Mouse (Mus musculus): ENCODE results near the gene Erp27. TPM values are rescaled to one million over a fixed set of nuclear protein-coding genes. Genes with fewer than 3 reads are reported as not detected.

The Erp27 gene
- polyA plus RNA-seq, 1 experiment from 2014 or later = 0.35 TPM

GRCm38 (mm10) chr6:136866150-136866549 is 55.8 kb downstream of the Erp27 start:
- Histone ChIP-seq H3K9ac (ENCODE audit: low read length) (no peak overlapping the region), H3K27me3 (ENCODE audit: control insufficient read depth, insufficient read depth, low read depth, low read length) (no peaks in the 10 kb centered on the region), H3K4me2 (ENCODE audit: low read depth, low read length) (no peak overlapping the region), H3K9me3 (ENCODE audit: control insufficient read depth, low read length) (no peaks in the 10 kb centered on the region), H3K27ac (ENCODE audit: low read length) (peak overlapping the region; percentile 64), H3K4me1 (replicated peaks; ENCODE audit: control insufficient read depth, insufficient read depth, low read length) (peaks cover 7% of the 10 kb centered on the region; the same call in 1 of the 2 replicates), H3K36me3 (ENCODE audit: control insufficient read depth, insufficient read depth, low read length) (no peaks in the 10 kb centered on the region), H3K4me3 (ENCODE audit: low read length) (no peak overlapping the region)
- no peak for ATAC-seq (ENCODE audit: low read depth)
- 53% methylated on average over 4 of the region's 4 CpGs for WGBS

GRCm38 (mm10) chr6:136865360-136865759 is 56.6 kb downstream of the Erp27 start:
- Histone ChIP-seq H3K4me3 (ENCODE audit: low read length) (no peak overlapping the region), H3K4me2 (ENCODE audit: low read depth, low read length) (no peak overlapping the region), H3K9ac (ENCODE audit: low read length) (no peak overlapping the region), H3K9me3 (ENCODE audit: control insufficient read depth, low read length) (no peaks in the 10 kb centered on the region), H3K36me3 (ENCODE audit: control insufficient read depth, insufficient read depth, low read length) (no peaks in the 10 kb centered on the region), H3K4me1 (replicated peaks; ENCODE audit: control insufficient read depth, insufficient read depth, low read length) (peaks cover 7% of the 10 kb centered on the region; the same call in 1 of the 2 replicates), H3K27me3 (ENCODE audit: control insufficient read depth, insufficient read depth, low read depth, low read length) (no peaks in the 10 kb centered on the region), H3K27ac (ENCODE audit: low read length) (no peak overlapping the region)
- WGBS = 83% methylated on average over 5 of the region's 5 CpGs
- no peak for ATAC-seq (ENCODE audit: low read depth)

- peaks cover 28% of the 10 kb centered on the region for H3K4me1 ChIP-seq (replicated peaks; ENCODE audit: control insufficient read depth, insufficient read depth, low read length)
- no peaks in the 10 kb centered on the region for H3K36me3 ChIP-seq (ENCODE audit: control insufficient read depth, insufficient read depth, low read length)
- WGBS = 26% methylated on average over 9 of the region's 9 CpGs
- H3K4me3 ChIP-seq (ENCODE audit: low read length) = no peak overlapping the region
- H3K27me3 ChIP-seq (ENCODE audit: control insufficient read depth, insufficient read depth, low read depth, low read length) = no peaks in the 10 kb centered on the region
- peak overlapping the region; percentile 32 for H3K4me2 ChIP-seq (ENCODE audit: low read depth, low read length)
- no peaks in the 10 kb centered on the region for H3K9me3 ChIP-seq (ENCODE audit: control insufficient read depth, low read length)
- peak; percentile 8; the same call in 1 of the 2 replicates for ATAC-seq (ENCODE audit: low read depth)
- peak overlapping the region; percentile 32; the same call in 1 of the 2 replicates for H3K9ac ChIP-seq (ENCODE audit: low read length)
- H3K27ac ChIP-seq (ENCODE audit: low read length) = peak overlapping the region; percentile 26; the same call in 1 of the 2 replicates
Observed at GRCm38 (mm10) chr6:136861020-136861419, 61.0 kb downstream of the Erp27 start.

- WGBS = 22% methylated on average over 8 of the region's 8 CpGs
- Histone ChIP-seq H3K27ac (ENCODE audit: low read length) (peak overlapping the region; percentile 98), H3K9ac (ENCODE audit: low read length) (peak overlapping the region; percentile 8; the same call in 1 of the 2 replicates), H3K36me3 (ENCODE audit: control insufficient read depth, insufficient read depth, low read length) (no peaks in the 10 kb centered on the region), H3K27me3 (ENCODE audit: control insufficient read depth, insufficient read depth, low read depth, low read length) (no peaks in the 10 kb centered on the region), H3K4me3 (ENCODE audit: low read length) (no peak overlapping the region), H3K4me2 (ENCODE audit: low read depth, low read length) (no peak overlapping the region), H3K4me1 (replicated peaks; ENCODE audit: control insufficient read depth, insufficient read depth, low read length) (peaks cover 35% of the 10 kb centered on the region), H3K9me3 (ENCODE audit: control insufficient read depth, low read length) (no peaks in the 10 kb centered on the region)
- ATAC-seq (ENCODE audit: low read depth) = peak; percentile 30; the same call in 1 of the 2 replicates
Observed at GRCm38 (mm10) chr6:136858420-136858819, 63.6 kb downstream of the Erp27 start.

- Histone ChIP-seq H3K4me1 (replicated peaks; ENCODE audit: control insufficient read depth, insufficient read depth, low read length) (peaks cover 35% of the 10 kb centered on the region), H3K4me3 (ENCODE audit: low read length) (peak overlapping the region; percentile 33)
Observed at GRCm38 (mm10) chr6:136857873-136858260, 64.1 kb downstream of the Erp27 start.

More at GRCm38 (mm10) chr6:136857873-136858260, 64.1 kb downstream of the Erp27 start:
- peak overlapping the region; percentile 98 for H3K27ac ChIP-seq (ENCODE audit: low read length)
- H3K4me2 ChIP-seq (ENCODE audit: low read depth, low read length) = peak overlapping the region; percentile 49
- H3K9ac ChIP-seq (ENCODE audit: low read length) = peak overlapping the region; percentile 59
- no peaks in the 10 kb centered on the region for H3K27me3 ChIP-seq (ENCODE audit: control insufficient read depth, insufficient read depth, low read depth, low read length)
- ATAC-seq (ENCODE audit: low read depth) = peak; percentile 75
- 4% methylated on average over 11 of the region's 11 CpGs for WGBS
- H3K36me3 ChIP-seq (ENCODE audit: control insufficient read depth, insufficient read depth, low read length) = no peaks in the 10 kb centered on the region
- no peaks in the 10 kb centered on the region for H3K9me3 ChIP-seq (ENCODE audit: control insufficient read depth, low read length)

Other genes starting within 250 kb of the Erp27 start
- gene Gucy2c, start 140.4 kb downstream of the Erp27 start, polyA plus RNA-seq (2015; fragmentation: Nextera tagmentation; extraction: Ambion mirVana) = 0.13 and 0.21 TPM in 2 replicates
- gene Hist4h4, start 117.8 kb downstream of the Erp27 start, polyA plus RNA-seq (2015; fragmentation: Nextera tagmentation; extraction: Ambion mirVana) = 0.93 and 1.1 TPM in 2 replicates
- 121 and 141 TPM in 2 replicates for gene H2afj, start 113.9 kb downstream of the Erp27 start, polyA plus RNA-seq (2015; fragmentation: Nextera tagmentation; extraction: Ambion mirVana)
- 0.87 and 1.7 TPM in 2 replicates for gene BC049715, start 94.6 kb downstream of the Erp27 start, polyA plus RNA-seq (2015; fragmentation: Nextera tagmentation; extraction: Ambion mirVana)
- 91.1 and 107 TPM in 2 replicates for gene Wbp11, start 93.9 kb downstream of the Erp27 start, polyA plus RNA-seq (2015; fragmentation: Nextera tagmentation; extraction: Ambion mirVana)
- gene Smco3, start 86.7 kb downstream of the Erp27 start, polyA plus RNA-seq (2015; fragmentation: Nextera tagmentation; extraction: Ambion mirVana) = 3.3 and 3.5 TPM in 2 replicates
- gene Art4, start 64.4 kb downstream of the Erp27 start, polyA plus RNA-seq (2015; fragmentation: Nextera tagmentation; extraction: Ambion mirVana) = 7.1 and 7.8 TPM in 2 replicates
- gene Mgp, start 46.4 kb downstream of the Erp27 start, polyA plus RNA-seq (2015; fragmentation: Nextera tagmentation; extraction: Ambion mirVana) = 1,118 and 1,160 TPM in 2 replicates
- 0.20 TPM in 1 of 2 replicates, not detected in the other for gene Pde6h, start 1.7 kb upstream of the Erp27 start, polyA plus RNA-seq (2015; fragmentation: Nextera tagmentation; extraction: Ambion mirVana)
- 85.2 and 98.2 TPM in 2 replicates for gene Arhgdib, start 19.7 kb upstream of the Erp27 start, polyA plus RNA-seq (2015; fragmentation: Nextera tagmentation; extraction: Ambion mirVana)
- 24.9 and 25.0 TPM in 2 replicates for gene Rerg, start 248.3 kb upstream of the Erp27 start, polyA plus RNA-seq (2015; fragmentation: Nextera tagmentation; extraction: Ambion mirVana)

Measured in lung, embryonic 16.5 days (tissue).